Mouse (Mus musculus) gastrocnemius, postnatal 4 days (tissue): ENCODE measurements around the gene Map4k4. TPM values are rescaled to one million over a fixed set of nuclear protein-coding genes. Genes with fewer than 3 reads are reported as not detected.

Source experiments
- DNase-seq, 2 experiments: peaks; one replicate each; pipeline ENCODE4 v3.0.0; 2021 to 2022; ENCODE audit warnings: low spot score in 2 of 2, mixed read lengths in 2 of 2
- total RNA-seq, 2 experiments: library from RNA; stranded (reverse); gene quantifications; 2 replicates each; pipeline ENCODE4 v1.2.3; 2021

Map4k4 gene
- total RNA-seq, 2 experiments from 2014 or later, result 156 to 168 TPM

- DNase-seq, result no peak
These were observed 34.2 kb downstream of the Map4k4 start for GRCm38 (mm10) chr1:39934954-39935353.

GRCm38 (mm10) chr1:39935616-39936015 is 34.9 kb downstream of the Map4k4 start:
- DNase-seq, result no peak

- peak; percentile 67 to 82 for DNase-seq
These were observed 35.7 kb downstream of the Map4k4 start for GRCm38 (mm10) chr1:39936332-39936802.

- no peak for DNase-seq
These were observed 36.2 kb downstream of the Map4k4 start for GRCm38 (mm10) chr1:39936934-39937333.

GRCm38 (mm10) chr1:39937609-39938008 is 36.9 kb downstream of the Map4k4 start:
- DNase-seq, result no peak

- no peak for DNase-seq
These were observed 38.7 kb downstream of the Map4k4 start for GRCm38 (mm10) chr1:39939401-39939800.

GRCm38 (mm10) chr1:39940342-39940741 is 39.6 kb downstream of the Map4k4 start:
- DNase-seq, result no peak

GRCm38 (mm10) chr1:39941237-39942179 is 40.8 kb downstream of the Map4k4 start:
- DNase-seq, result no peak

GRCm38 (mm10) chr1:39942935-39943334 is 42.2 kb downstream of the Map4k4 start:
- no peak for DNase-seq

- DNase-seq, result no peak
These were observed 43.7 kb downstream of the Map4k4 start for GRCm38 (mm10) chr1:39944306-39944971.

GRCm38 (mm10) chr1:39944972-39945323 is 44.2 kb downstream of the Map4k4 start:
- no peak for DNase-seq

- DNase-seq, result no peak
These were observed 45.7 kb downstream of the Map4k4 start for GRCm38 (mm10) chr1:39946391-39946790.

GRCm38 (mm10) chr1:39947179-39947578 is 46.5 kb downstream of the Map4k4 start:
- no peak for DNase-seq

- no peak for DNase-seq
These were observed 47.1 kb downstream of the Map4k4 start for GRCm38 (mm10) chr1:39947701-39948359.

- DNase-seq, result no peak
These were observed 48.5 kb downstream of the Map4k4 start for GRCm38 (mm10) chr1:39949205-39949604.

GRCm38 (mm10) chr1:39949790-39950462 is 49.2 kb downstream of the Map4k4 start:
- DNase-seq, result no peak

- DNase-seq, result no peak
These were observed 49.9 kb downstream of the Map4k4 start for GRCm38 (mm10) chr1:39950590-39950989.

GRCm38 (mm10) chr1:39954652-39955051 is 53.9 kb downstream of the Map4k4 start:
- DNase-seq, result no peak

GRCm38 (mm10) chr1:39956712-39957111 is 56.0 kb downstream of the Map4k4 start:
- DNase-seq, result no peak

GRCm38 (mm10) chr1:39957981-39958380 is 57.3 kb downstream of the Map4k4 start:
- no peak for DNase-seq

- no peak for DNase-seq
These were observed 59.9 kb downstream of the Map4k4 start for GRCm38 (mm10) chr1:39960623-39961022.
